Comparison of ENCODE assay signal across 8 mouse cellular contexts in the genomic region with DNA sequence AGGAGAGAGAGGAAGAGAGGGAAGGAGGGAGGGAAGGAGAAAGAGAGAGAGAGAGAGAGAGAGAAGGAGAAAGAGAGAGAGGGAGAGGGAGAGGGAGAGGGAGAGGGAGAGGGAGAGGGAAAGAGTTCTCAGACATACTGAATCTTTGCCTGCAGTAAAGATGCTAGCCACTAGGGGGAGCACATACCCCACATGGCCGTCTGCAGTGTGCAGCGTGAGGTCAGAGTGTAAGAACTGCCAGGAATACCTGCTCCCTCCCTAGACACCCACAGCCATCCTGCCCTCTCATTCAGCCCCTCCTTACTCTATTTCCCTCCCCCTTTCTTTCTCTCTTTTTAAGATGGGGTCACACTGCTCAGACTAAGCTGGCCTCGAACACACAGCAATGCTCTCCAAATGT. TPM values are rescaled to one million over a fixed set of nuclear protein-coding genes. Genes with fewer than 3 reads are reported as not detected.
DNase-seq lines count a peak whose midpoint lies in the region; ATAC-seq and TF ChIP-seq lines count a peak whose summit lies in the region.

No protein-coding gene starts in this region.

- H3K36me3 ChIP-seq in C2C12 (ENCODE audit: control insufficient read depth, insufficient read depth) = no peaks in the 10 kb centered on the region
- no peaks in the 10 kb centered on the region; a peak in 1 of 4 replicates for H3K36me3 ChIP-seq in MEL (ENCODE audit: control insufficient read depth in 1 of 2, insufficient read depth in 2 of 2, low read length in 2 of 2)
- no peaks in the 10 kb centered on the region for H3K36me3 ChIP-seq in intestine, embryonic 14.5 days (ENCODE audit: control insufficient read depth, insufficient read depth, low read length)
- no peaks in the 10 kb centered on the region for H3K36me3 ChIP-seq in liver, embryonic 14.5 days (replicated peaks; ENCODE audit: control insufficient read depth, insufficient read depth, low read depth)
- H3K36me3 ChIP-seq in neural tube, embryonic 13.5 days = peaks cover 14% of the 10 kb centered on the region; the same call in 1 of the 2 replicates

- H3K4me2 ChIP-seq in intestine, embryonic 14.5 days (ENCODE audit: low read length) = no peak overlapping the region
- no peak overlapping the region for H3K4me2 ChIP-seq in liver, embryonic 14.5 days (ENCODE audit: low read depth)
- H3K4me2 ChIP-seq in neural tube, embryonic 13.5 days = no peak overlapping the region

- H3K79me3 ChIP-seq in C2C12 (ENCODE audit: low read depth) = no peaks in the 10 kb centered on the region

- peaks cover 5% of the 10 kb centered on the region for H3K27me3 ChIP-seq in C2C12 (ENCODE audit: control insufficient read depth, insufficient read depth, insufficient read length)
- no peaks in the 10 kb centered on the region for H3K27me3 ChIP-seq in MEL (ENCODE audit: control insufficient read depth in 1 of 2, insufficient read depth in 2 of 2, low read length in 2 of 2)
- H3K27me3 ChIP-seq in intestine, embryonic 14.5 days (replicated peaks; ENCODE audit: control insufficient read depth, insufficient read depth, low read length) = no peaks in the 10 kb centered on the region
- H3K27me3 ChIP-seq in liver, embryonic 14.5 days (ENCODE audit: control insufficient read depth, insufficient read depth, low read length) = no peaks in the 10 kb centered on the region
- no peaks in the 10 kb centered on the region for H3K27me3 ChIP-seq in neural tube, embryonic 13.5 days

- H3K79me2 ChIP-seq in C2C12 (ENCODE audit: control insufficient read depth, insufficient read depth) = no peaks in the 10 kb centered on the region
- H3K79me2 ChIP-seq in MEL (ENCODE audit: control insufficient read depth, insufficient read depth, low read length, poor library complexity) = no peaks in the 10 kb centered on the region

- DNase-seq in MEL (ENCODE audit: low read depth, low spot score) = peak; percentile 79
- DNase-seq in cerebellum, adult 9-10 months = peak; percentile 84
- peak; percentile 85 for DNase-seq in intestine, embryonic 14.5 days (ENCODE audit: low spot score)
- DNase-seq in liver, embryonic 14.5 days (ENCODE audit: low read depth in 3 of 3, low spot score in 3 of 3) = no peak
- DNase-seq in thymus, postnatal 36 days = peak; percentile 39

- H3K4me1 ChIP-seq in MEL (ENCODE audit: control insufficient read depth in 1 of 2, insufficient read depth in 2 of 2, low read length in 2 of 2) = no peaks in the 10 kb centered on the region
- H3K4me1 ChIP-seq in intestine, embryonic 14.5 days (replicated peaks; ENCODE audit: control insufficient read depth, insufficient read depth, low read length) = no peaks in the 10 kb centered on the region
- H3K4me1 ChIP-seq in liver, embryonic 14.5 days (replicated peaks; ENCODE audit: control insufficient read depth in 2 of 2, insufficient read depth in 2 of 2, low read length in 1 of 2) = no peaks in the 10 kb centered on the region
- H3K4me1 ChIP-seq in neural tube, embryonic 13.5 days (replicated peaks) = no peaks in the 10 kb centered on the region

- no peak overlapping the region for H3K27ac ChIP-seq in MEL (ENCODE audit: control insufficient read depth, low read depth, low read length)
- H3K27ac ChIP-seq in intestine, embryonic 14.5 days (ENCODE audit: low read depth) = no peak overlapping the region
- no peak overlapping the region for H3K27ac ChIP-seq in liver, embryonic 14.5 days
- no peak overlapping the region for H3K27ac ChIP-seq in neural tube, embryonic 13.5 days (replicated peaks)

- 29% methylated on average over 3 of the region's 3 CpGs for WGBS in intestine, embryonic 14.5 days
- 27% methylated on average over 3 of the region's 3 CpGs for WGBS in liver, embryonic 14.5 days (ENCODE audit: insufficient replicate concordance)
- 31% methylated on average over 3 of the region's 3 CpGs for WGBS in neural tube, embryonic 13.5 days

- ATAC-seq in frontal cortex, adult (ENCODE audit: low TSS enrichment) = peak; percentile 66
- ATAC-seq in intestine, embryonic 14.5 days (replicated peaks; ENCODE audit: low FRiP score, low TSS enrichment, low read depth) = no peak
- ATAC-seq in liver, embryonic 14.5 days (ENCODE audit: insufficient read depth) = peak; percentile 30; the same call in 1 of the 2 replicates
- ATAC-seq in neural tube, embryonic 13.5 days (ENCODE audit: low read depth) = peak; percentile 51; the same call in 1 of the 2 replicates

- TF ChIP-seq POLR2A in MEL (IDR thresholded peaks at IDR 0.05; ENCODE audit: control insufficient read depth in 1 of 2, insufficient read depth in 1 of 2, low read depth in 1 of 2, low read length in 2 of 2, poor library complexity in 1 of 2) = no peak

- H3K9ac ChIP-seq in MEL (ENCODE audit: control insufficient read depth, low read depth, low read length, poor library complexity, severe bottlenecking) = no peak overlapping the region
- no peak overlapping the region for H3K9ac ChIP-seq in intestine, embryonic 14.5 days (ENCODE audit: low read length)
- H3K9ac ChIP-seq in liver, embryonic 14.5 days (replicated peaks) = no peak overlapping the region
- no peak overlapping the region for H3K9ac ChIP-seq in neural tube, embryonic 13.5 days

- TF ChIP-seq RAD21 in MEL (IDR thresholded peaks at IDR 0.05; ENCODE audit: low read depth, low read length) = peak; percentile 56

- no peaks in the 10 kb centered on the region for H3K9me3 ChIP-seq in MEL (replicated peaks; ENCODE audit: insufficient read depth, low read length)
- no peaks in the 10 kb centered on the region for H3K9me3 ChIP-seq in intestine, embryonic 14.5 days (ENCODE audit: control insufficient read depth, low read length)
- H3K9me3 ChIP-seq in liver, embryonic 14.5 days (ENCODE audit: control insufficient read depth, low read length) = no peaks in the 10 kb centered on the region
- H3K9me3 ChIP-seq in neural tube, embryonic 13.5 days = no peaks in the 10 kb centered on the region

- TF ChIP-seq CTCF in C2C12 (IDR thresholded peaks at IDR 0.05; ENCODE audit: control insufficient read depth, insufficient read depth, insufficient read length) = peak; percentile 68
- peak; percentile 84 to 95 (median 93) for TF ChIP-seq CTCF in MEL (IDR thresholded peaks at IDR 0.05 in 2 of 3, conservative IDR thresholded peaks at IDR 0.05 in 1 of 3; ENCODE audit: control insufficient read depth in 1 of 3, insufficient read depth in 1 of 3, low read depth in 2 of 3, low read length in 3 of 3, poor library complexity in 1 of 3, severe bottlenecking in 1 of 3)
- peak; percentile 96 for TF ChIP-seq CTCF in liver, embryonic 14.5 days (IDR thresholded peaks at IDR 0.05; ENCODE audit: low read depth)

- no peak overlapping the region for H3ac ChIP-seq in C2C12 (ENCODE audit: control insufficient read depth, insufficient read length, low read depth)

- no peak for TF ChIP-seq EP300 in MEL (IDR thresholded peaks at IDR 0.05; ENCODE audit: low read depth in 1 of 2, low read length in 2 of 2)
- TF ChIP-seq EP300 in liver, embryonic 14.5 days (IDR thresholded peaks at IDR 0.05; ENCODE audit: low read depth) = no peak

- H3K4me3 ChIP-seq in C2C12 (ENCODE audit: insufficient read depth, poor library complexity, severe bottlenecking) = no peak overlapping the region
- H3K4me3 ChIP-seq in MEL (ENCODE audit: control insufficient read depth in 1 of 2, insufficient read depth in 1 of 2, low read depth in 2 of 2, low read length in 2 of 2) = no peak overlapping the region
- H3K4me3 ChIP-seq in intestine, embryonic 14.5 days (ENCODE audit: low read depth, low read length) = no peak overlapping the region
- no peak overlapping the region for H3K4me3 ChIP-seq in liver, embryonic 14.5 days (ENCODE audit: insufficient read depth in 1 of 2, low read depth in 2 of 2, low read length in 2 of 2)
- H3K4me3 ChIP-seq in neural tube, embryonic 13.5 days = no peak overlapping the region

TF ChIP-seq in C2C12, 6 proteins besides CTCF, POLR2A, EP300 and RAD21 (continues in another document):
- no peak for TF ChIP-seq CEBPB (IDR thresholded peaks at IDR 0.05; ENCODE audit: low read depth)
- TF ChIP-seq MYOG (IDR thresholded peaks at IDR 0.05; ENCODE audit: control insufficient read depth, extremely low read depth, insufficient read length) = no peak
- TF ChIP-seq USF1 (IDR thresholded peaks at IDR 0.05; ENCODE audit: low read depth) = no peak

TF ChIP-seq in MEL, 35 proteins besides CTCF, POLR2A, EP300 and RAD21 (continues in another document):
- TF ChIP-seq MAX (IDR thresholded peaks at IDR 0.05; ENCODE audit: low read length) (peak; percentile 79), MYC (IDR thresholded peaks at IDR 0.05; ENCODE audit: low read depth, low read length) (peak; percentile 94), ZNF384 (IDR thresholded peaks at IDR 0.05; ENCODE audit: low read depth, low read length) (no peak)

RNA-seq across cellular contexts. Expression of a gene that starts 14.8 kb away (rescaled TPM):
- polyA plus RNA-seq in C2C12 (2012; fragmentation: generic; extraction: Trizol) (347 TPM), MEL (2012; ENCODE audit: insufficient read depth in 1 of 2, insufficient read length in 2 of 2, low read depth in 1 of 2, low replicate concordance in 2 of 2, missing spikeins in 1 of 2) (100 to 1,000 TPM in 1 of 2 experiments, not detected in 1; 267 TPM)
- 206 and 211 TPM in 2 replicates for total RNA-seq in MEL (2012; rRNA removed)
- 454 and 481 TPM in 2 replicates for polyA plus RNA-seq in intestine, embryonic 14.5 days (2014; fragmentation: Nextera tagmentation; extraction: Ambion mirVana)
- 57.9 and 68.4 TPM in 2 replicates for polyA plus RNA-seq in liver, embryonic 14.5 days (2012; rRNA removed)
- polyA plus RNA-seq in liver, embryonic 14.5 days (2014; fragmentation: Nextera tagmentation; extraction: Ambion mirVana) = 156 and 172 TPM in 2 replicates
- polyA plus RNA-seq in neural tube, embryonic 13.5 days (2015; fragmentation: Nextera tagmentation; extraction: Ambion mirVana) = 323 and 340 TPM in 2 replicates

RNA-seq across cellular contexts. Expression of a gene that starts 19.0 kb away (rescaled TPM):
- polyA plus RNA-seq in C2C12 (2012; fragmentation: generic; extraction: Trizol) = 4.5 TPM
- 9.3 and 11.4 TPM in 2 replicates for total RNA-seq in MEL (2012; rRNA removed)
- polyA plus RNA-seq in MEL (2012; ENCODE audit: insufficient read depth in 1 of 2, insufficient read length in 2 of 2, low read depth in 1 of 2, low replicate concordance in 2 of 2, missing spikeins in 1 of 2) = 10 to 100 TPM in 1 of 2 experiments, not detected in 1; 37.1 TPM
- 14.6 and 15.5 TPM in 2 replicates for polyA plus RNA-seq in intestine, embryonic 14.5 days (2014; fragmentation: Nextera tagmentation; extraction: Ambion mirVana)
- 11.5 and 13.1 TPM in 2 replicates for polyA plus RNA-seq in liver, embryonic 14.5 days (2012; rRNA removed)
- 10.4 and 11.5 TPM in 2 replicates for polyA plus RNA-seq in liver, embryonic 14.5 days (2014; fragmentation: Nextera tagmentation; extraction: Ambion mirVana)
- polyA plus RNA-seq in neural tube, embryonic 13.5 days (2015; fragmentation: Nextera tagmentation; extraction: Ambion mirVana) = 11.9 and 12.9 TPM in 2 replicates

RNA-seq across cellular contexts. Expression of a gene that starts 56.9 kb away (rescaled TPM):
- polyA plus RNA-seq in C2C12 (2012; fragmentation: generic; extraction: Trizol) (not detected), MEL (2012; ENCODE audit: insufficient read depth in 1 of 2, insufficient read length in 2 of 2, low read depth in 1 of 2, low replicate concordance in 2 of 2, missing spikeins in 1 of 2) (not detected)
- not detected in 2 replicates for total RNA-seq in MEL (2012; rRNA removed)
- polyA plus RNA-seq in intestine, embryonic 14.5 days (2014; fragmentation: Nextera tagmentation; extraction: Ambion mirVana) = 0.40 and 0.73 TPM in 2 replicates
- polyA plus RNA-seq in liver, embryonic 14.5 days (2012; rRNA removed) = 0.05 TPM in 1 of 2 replicates, not detected in the other
- polyA plus RNA-seq in liver, embryonic 14.5 days (2014; fragmentation: Nextera tagmentation; extraction: Ambion mirVana) = 0.03 TPM in 1 of 2 replicates, not detected in the other
- polyA plus RNA-seq in neural tube, embryonic 13.5 days (2015; fragmentation: Nextera tagmentation; extraction: Ambion mirVana) = 43.1 and 44.8 TPM in 2 replicates

Comparison
In these comparisons a context has a peak if more than half of its experiments do, and no peak if none do; other contexts are left out.
1. DNase-seq: peak in MEL (single experiment), cerebellum, adult 9-10 months (single experiment), intestine, embryonic 14.5 days (single experiment) and thymus, postnatal 36 days (2 of 2); none in liver, embryonic 14.5 days (0 of 3).
2. RNA of a gene that starts 56.9 kb away (polyA plus RNA-seq): 43.1 to 44.8 TPM in neural tube, embryonic 13.5 days; 0.40 to 0.73 TPM in intestine, embryonic 14.5 days, not detected in C2C12 (single experiment), not detected in MEL and 0.03 to 0.05 TPM in liver, embryonic 14.5 days; every median in the first group is over 10 times any median in the second.
3. Peak in every context shown above with its lines, with median percentiles within 50 percentile points of each other: CTCF ChIP-seq.